Mouse (Mus musculus) kidney, adult 2 months (tissue): ENCODE measurements around the gene Pank2.

ENCODE experiments used
- CTCF ChIP-seq: fragments of 200-500 bp; conservative IDR thresholded peaks from 2 replicates; pipeline ENCODE4 v1.5.1; 2011; ENCODE audit warnings: low read depth, mild to moderate bottlenecking, control low read depth, low read length, moderate library complexity, mixed read lengths; ENCODE audit not compliant: insufficient read depth, insufficient read length
- POLR2A ChIP-seq: fragments of 200-500 bp; IDR thresholded peaks from one replicate; pipeline ENCODE4 v1.6.1; 2011; ENCODE audit warnings: low read depth, low read length, control low read depth

DNA sequence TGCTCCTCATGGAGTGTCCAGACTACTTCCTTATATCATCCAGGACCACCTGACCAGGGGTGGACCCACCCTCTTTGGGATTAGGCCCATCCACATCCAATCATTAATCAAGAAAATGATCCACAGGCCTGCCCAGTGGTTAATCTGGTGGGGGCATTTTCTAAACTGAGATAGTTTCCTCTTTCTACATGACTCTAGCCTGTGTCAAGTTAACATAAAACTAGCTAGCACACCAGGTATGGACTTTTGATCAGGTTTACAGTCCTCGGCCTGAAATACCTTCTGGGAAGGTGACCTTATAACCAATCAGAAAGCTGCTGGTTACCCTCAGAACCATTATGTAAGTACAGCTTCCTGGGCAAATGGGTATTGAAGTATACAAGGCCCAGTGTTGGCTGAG lies 66.7 kb downstream of the Pank2 start:
- TF ChIP-seq CTCF, result no peak
- no peak for TF ChIP-seq POLR2A
